Mouse (Mus musculus): ENCODE measurements around the gene Fam53a. TPM values are rescaled to one million over a fixed set of nuclear protein-coding genes. Genes with fewer than 3 reads are reported as not detected.
A peak's percentile ranks its signal among the peaks of the same experiment; 100 is the strongest.

The Fam53a gene
- polyA plus RNA-seq, 1 experiment from 2014 or later: 46.4 TPM

DNA sequence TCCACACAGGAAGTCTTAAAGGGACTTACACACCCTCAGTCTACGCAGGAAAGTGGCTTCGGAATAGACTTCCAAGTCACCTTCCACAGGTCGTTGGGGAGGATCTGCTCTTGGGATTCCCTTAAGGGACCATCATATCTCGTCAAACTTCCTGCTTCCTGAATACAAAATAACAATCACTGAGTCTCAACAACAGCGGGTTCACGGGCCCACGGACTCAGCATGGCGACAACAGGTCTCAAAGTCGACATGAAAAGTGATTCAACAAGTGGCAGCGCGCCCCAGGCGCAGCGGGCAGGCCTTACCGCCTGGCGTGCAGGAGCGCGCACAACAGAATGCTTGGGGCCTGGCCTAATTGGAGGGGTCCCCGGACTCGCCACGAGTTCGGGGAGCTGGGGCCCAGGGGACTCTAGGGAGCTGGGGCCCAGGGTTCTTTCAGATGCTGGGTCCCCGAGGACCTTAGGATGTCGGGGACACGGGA is 575 bp downstream of the Fam53a start:
- no peaks in the 10 kb centered on the region for H3K27me3 ChIP-seq (replicated peaks)
- H3K9me3 ChIP-seq: no peaks in the 10 kb centered on the region
- H3K4me2 ChIP-seq (replicated peaks): peak overlapping the region; percentile 81
- peaks cover 19% of the 10 kb centered on the region for H3K4me1 ChIP-seq
- ATAC-seq (ENCODE audit: low FRiP score, low read depth): no peak
- WGBS: 0% methylated on average over 24 of the region's 24 CpGs
- peak overlapping the region; percentile 74 for H3K4me3 ChIP-seq
- peak overlapping the region; percentile 82 for H3K27ac ChIP-seq
- H3K36me3 ChIP-seq: no peaks in the 10 kb centered on the region
- H3K9ac ChIP-seq: peak overlapping the region; percentile 61

DNA sequence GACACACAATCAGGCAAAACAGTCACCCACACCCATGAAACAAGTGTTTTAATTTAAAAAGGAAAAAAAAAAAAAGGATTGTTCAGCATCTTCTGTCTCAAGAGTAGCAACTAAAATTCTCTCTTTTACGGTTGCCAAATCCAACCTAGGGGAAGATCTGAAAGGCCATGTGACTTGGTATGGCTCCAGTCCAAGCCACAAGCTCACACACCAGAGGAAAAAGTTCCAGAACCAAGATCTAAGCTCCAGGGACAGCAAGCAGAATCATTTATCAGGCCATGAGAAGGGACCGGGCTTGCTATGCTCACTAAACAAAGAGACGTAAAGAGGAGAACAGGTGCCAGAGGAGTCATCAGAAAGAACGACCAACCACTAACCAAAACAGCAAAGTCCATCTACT is 1.5 kb downstream of the Fam53a start:
- H3K4me2 ChIP-seq (replicated peaks): peak overlapping the region; percentile 81
- peaks cover 19% of the 10 kb centered on the region for H3K4me1 ChIP-seq
- H3K9me3 ChIP-seq: no peaks in the 10 kb centered on the region
- no peaks in the 10 kb centered on the region for H3K36me3 ChIP-seq
- no peak overlapping the region for H3K27ac ChIP-seq
- H3K4me3 ChIP-seq: peak overlapping the region; percentile 15; the same call in 1 of the 2 replicates
- no peak overlapping the region for H3K9ac ChIP-seq
- no peak for ATAC-seq (ENCODE audit: low FRiP score, low read depth)
- no peaks in the 10 kb centered on the region for H3K27me3 ChIP-seq (replicated peaks)
- 40% methylated on average over 4 of the region's 4 CpGs for whole genome bisulfite sequencing

DNA sequence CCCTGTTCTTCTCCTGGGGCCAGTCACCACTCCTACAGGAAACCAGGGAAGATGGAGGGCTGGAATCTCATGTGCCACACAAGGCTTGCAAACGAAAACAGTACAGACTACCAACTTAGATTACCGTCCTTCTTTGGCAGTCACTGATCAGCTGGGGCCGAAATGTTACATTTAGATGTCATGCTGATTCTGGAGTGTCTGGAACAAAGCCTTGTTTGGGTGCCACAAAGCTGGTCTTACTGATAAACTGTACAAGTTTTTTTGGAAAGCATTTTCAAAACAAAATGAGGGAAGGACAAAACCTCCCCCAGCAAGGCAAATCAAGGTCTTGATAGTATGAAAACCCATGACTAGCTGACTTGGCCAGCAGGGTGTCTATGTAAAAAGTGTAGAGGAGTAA is 5.7 kb downstream of the Fam53a start:
- Histone ChIP-seq H3K36me3 (no peaks in the 10 kb centered on the region; the same call in 1 of the 2 replicates), H3K27ac (no peak overlapping the region), H3K27me3 (replicated peaks) (no peaks in the 10 kb centered on the region), H3K4me3 (no peak overlapping the region), H3K9me3 (no peaks in the 10 kb centered on the region), H3K4me1 (peaks cover 9% of the 10 kb centered on the region; the same call in 1 of the 2 replicates), H3K9ac (no peak overlapping the region), H3K4me2 (replicated peaks) (no peak overlapping the region)
- no peak for ATAC-seq (ENCODE audit: low FRiP score, low read depth)
- WGBS: 84% methylated on average over 3 of the region's 3 CpGs

DNA sequence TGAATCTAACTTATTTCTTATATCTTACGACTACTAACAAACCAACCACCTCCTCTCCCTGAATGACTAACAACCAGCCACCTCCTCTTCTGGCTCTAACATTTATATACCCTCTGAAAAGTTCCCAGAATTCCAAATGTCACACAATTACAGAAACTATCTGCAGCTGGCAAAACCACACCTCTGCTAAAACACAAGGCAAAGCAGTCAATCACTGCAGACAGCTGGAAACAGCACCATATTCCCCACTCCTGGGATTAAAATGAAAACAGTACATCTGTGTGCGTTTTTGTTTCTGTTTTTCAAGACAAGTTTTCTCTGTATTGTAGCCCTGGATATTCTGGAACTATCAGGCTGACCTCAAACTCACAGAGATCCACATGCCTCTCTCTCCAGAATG is 6.8 kb downstream of the Fam53a start:
- no peaks in the 10 kb centered on the region for H3K9me3 ChIP-seq
- H3K9ac ChIP-seq: no peak overlapping the region
- no peak overlapping the region for H3K27ac ChIP-seq
- ATAC-seq (ENCODE audit: low FRiP score, low read depth): no peak
- no peaks in the 10 kb centered on the region for H3K27me3 ChIP-seq (replicated peaks)
- H3K36me3 ChIP-seq: no peaks in the 10 kb centered on the region; the same call in 1 of the 2 replicates
- H3K4me3 ChIP-seq: no peak overlapping the region
- peaks cover under 1% of the 10 kb centered on the region; the same call in 1 of the 2 replicates for H3K4me1 ChIP-seq
- H3K4me2 ChIP-seq (replicated peaks): no peak overlapping the region
- whole genome bisulfite sequencing: 90% methylated on average over 2 of the region's 2 CpGs

DNA sequence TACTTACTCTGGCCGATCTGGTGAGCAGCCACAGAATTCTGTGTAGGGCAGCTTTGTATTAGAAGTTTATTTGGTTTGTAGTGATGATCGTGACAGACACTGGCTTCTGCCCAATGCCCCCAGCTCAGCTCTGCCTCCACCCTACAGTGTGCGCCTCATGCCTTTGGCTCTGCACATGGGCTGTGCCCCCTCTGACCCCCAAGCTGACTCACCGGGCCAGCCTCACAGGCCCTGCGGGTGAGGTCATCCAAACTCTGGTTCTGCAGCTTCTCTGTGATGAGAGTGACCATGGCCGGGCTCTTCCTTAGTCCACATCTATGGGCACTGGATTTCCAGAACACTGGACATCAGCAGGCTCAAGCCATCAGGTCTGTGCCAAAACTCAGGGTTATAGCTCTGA is 15.0 kb downstream of the Fam53a start:
- Histone ChIP-seq H3K9ac (no peak overlapping the region), H3K4me2 (replicated peaks) (no peak overlapping the region), H3K27ac (no peak overlapping the region), H3K27me3 (replicated peaks) (no peaks in the 10 kb centered on the region), H3K36me3 (peaks cover 23% of the 10 kb centered on the region; the same call in 1 of the 2 replicates), H3K4me1 (no peaks in the 10 kb centered on the region), H3K4me3 (no peak overlapping the region), H3K9me3 (no peaks in the 10 kb centered on the region)
- 94% methylated on average over 6 of the region's 6 CpGs for WGBS
- ATAC-seq (ENCODE audit: low FRiP score, low read depth): no peak

DNA sequence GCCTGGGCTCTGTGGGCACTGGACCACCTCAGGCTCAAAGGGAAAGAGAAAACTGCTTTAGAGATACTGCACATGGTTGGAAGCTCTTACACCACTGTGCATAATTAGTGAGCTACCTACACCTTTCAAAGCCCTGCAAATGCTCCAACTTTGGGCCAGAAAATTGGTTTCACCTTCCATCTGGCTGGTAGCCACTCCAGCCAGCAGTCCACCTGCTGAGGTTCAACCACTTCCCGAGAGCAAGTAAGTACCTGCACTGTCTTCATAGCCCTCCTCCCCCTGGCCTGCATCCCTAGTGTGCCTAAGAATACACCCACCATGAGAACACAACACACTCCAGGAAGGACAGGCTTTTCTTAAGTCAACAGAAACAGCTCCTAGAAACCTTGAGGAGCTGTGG is 17.6 kb downstream of the Fam53a start:
- H3K9ac ChIP-seq: no peak overlapping the region
- WGBS: 90% methylated on average over 1 of the region's 1 CpGs
- H3K27me3 ChIP-seq (replicated peaks): no peaks in the 10 kb centered on the region
- no peak overlapping the region for H3K27ac ChIP-seq
- H3K4me3 ChIP-seq: no peak overlapping the region
- peaks cover 46% of the 10 kb centered on the region for H3K36me3 ChIP-seq
- ATAC-seq (ENCODE audit: low FRiP score, low read depth): no peak
- no peak overlapping the region for H3K4me2 ChIP-seq (replicated peaks)
- no peaks in the 10 kb centered on the region for H3K4me1 ChIP-seq
- no peaks in the 10 kb centered on the region for H3K9me3 ChIP-seq

DNA sequence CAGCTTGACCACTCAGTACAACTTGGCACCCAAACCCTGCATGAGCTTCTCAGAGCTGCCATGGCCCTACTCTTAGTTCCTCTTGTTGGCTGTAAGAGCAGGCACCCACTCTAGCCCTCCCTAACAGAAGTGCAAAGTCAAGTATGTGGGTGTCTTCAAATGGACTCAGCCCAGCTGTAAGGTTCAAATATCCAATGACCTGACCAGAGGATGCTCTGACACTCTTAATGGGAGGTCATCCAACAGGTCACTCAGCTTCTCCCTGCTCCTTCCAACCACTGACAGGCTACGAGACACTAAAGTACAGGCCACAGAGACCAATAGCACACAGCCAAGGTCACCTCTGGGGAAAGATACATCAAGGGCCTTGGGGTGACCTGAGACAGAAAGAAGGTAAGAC is 20.2 kb downstream of the Fam53a start:
- ATAC-seq (ENCODE audit: low FRiP score, low read depth): no peak
- no peak overlapping the region for H3K4me3 ChIP-seq
- 91% methylated on average over 1 of the region's 1 CpGs for WGBS
- H3K4me2 ChIP-seq (replicated peaks): no peak overlapping the region
- no peaks in the 10 kb centered on the region for H3K4me1 ChIP-seq
- peaks cover 59% of the 10 kb centered on the region for H3K36me3 ChIP-seq
- no peak overlapping the region for H3K27ac ChIP-seq
- no peaks in the 10 kb centered on the region for H3K9me3 ChIP-seq
- H3K27me3 ChIP-seq (replicated peaks): no peaks in the 10 kb centered on the region
- no peak overlapping the region for H3K9ac ChIP-seq

DNA sequence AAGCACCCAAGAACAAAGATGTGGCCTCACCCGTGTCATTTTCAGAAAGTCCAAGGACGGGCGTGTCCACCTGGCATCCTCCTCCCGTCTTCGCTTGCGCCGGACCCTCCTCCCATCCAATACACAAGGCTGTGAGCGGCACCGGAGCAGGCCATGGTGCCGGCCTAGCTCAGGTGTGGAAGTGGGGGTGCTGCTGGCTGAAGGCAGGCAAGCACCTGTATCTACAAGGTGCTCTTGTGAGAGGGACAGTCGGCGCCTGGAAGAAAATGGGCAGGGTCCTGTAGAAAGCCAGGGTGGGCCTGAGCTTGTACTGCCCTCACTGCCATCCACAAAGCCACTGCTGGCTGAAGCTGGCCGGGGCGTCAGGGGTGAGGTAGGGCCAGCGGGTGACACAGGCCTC is 22.0 kb downstream of the Fam53a start:
- Histone ChIP-seq H3K27me3 (replicated peaks) (no peaks in the 10 kb centered on the region), H3K4me3 (no peak overlapping the region), H3K4me2 (replicated peaks) (no peak overlapping the region), H3K27ac (no peak overlapping the region), H3K36me3 (peaks cover 54% of the 10 kb centered on the region), H3K4me1 (no peaks in the 10 kb centered on the region), H3K9me3 (no peaks in the 10 kb centered on the region), H3K9ac (no peak overlapping the region)
- ATAC-seq (ENCODE audit: low FRiP score, low read depth): no peak
- WGBS: 95% methylated on average over 15 of the region's 15 CpGs

DNA sequence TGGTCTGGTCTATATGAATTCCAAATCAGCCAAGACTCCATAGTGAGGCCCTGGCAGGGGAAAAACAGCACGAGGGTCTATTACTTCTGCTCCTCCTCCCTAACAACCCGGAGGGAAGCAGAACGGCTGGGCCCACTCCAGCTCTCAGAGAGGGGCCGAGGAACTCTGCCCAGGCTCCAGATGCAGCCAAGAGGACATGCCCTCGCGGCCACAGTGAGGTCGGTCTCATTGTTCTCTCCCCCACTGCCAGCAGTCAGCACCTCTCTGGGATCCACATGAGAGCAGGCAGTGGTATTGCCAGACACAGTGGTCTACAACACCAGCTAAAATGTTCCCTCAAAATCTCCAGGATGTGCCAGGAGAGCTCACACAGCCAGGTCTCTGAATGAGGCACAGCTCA is 22.8 kb downstream of the Fam53a start:
- H3K4me3 ChIP-seq: no peak overlapping the region
- no peaks in the 10 kb centered on the region for H3K4me1 ChIP-seq
- no peaks in the 10 kb centered on the region for H3K27me3 ChIP-seq (replicated peaks)
- no peaks in the 10 kb centered on the region for H3K9me3 ChIP-seq
- peaks cover 47% of the 10 kb centered on the region for H3K36me3 ChIP-seq
- ATAC-seq (ENCODE audit: low FRiP score, low read depth): no peak
- H3K27ac ChIP-seq: no peak overlapping the region
- WGBS: 73% methylated on average over 7 of the region's 7 CpGs
- H3K4me2 ChIP-seq (replicated peaks): no peak overlapping the region
- no peak overlapping the region for H3K9ac ChIP-seq

DNA sequence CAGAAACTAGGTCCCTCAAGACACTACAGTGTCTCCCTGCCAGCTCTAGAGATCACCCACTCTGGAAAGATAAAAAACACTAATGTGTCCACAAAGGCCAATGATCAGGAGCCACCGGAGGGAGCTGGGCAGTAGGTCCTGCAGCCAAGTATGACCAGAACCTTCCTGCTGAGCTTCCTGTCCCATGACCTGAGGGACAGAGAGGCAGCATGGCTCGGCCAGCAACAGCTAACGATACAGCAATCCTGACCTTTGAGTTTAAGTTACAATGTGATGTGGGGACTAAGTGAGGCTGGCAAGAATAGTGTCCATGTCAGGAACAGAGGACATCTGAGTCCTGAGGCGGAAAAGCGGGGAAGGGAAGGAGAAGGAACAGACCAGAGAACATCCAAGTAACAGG is 24.1 kb downstream of the Fam53a start:
- Histone ChIP-seq H3K27me3 (replicated peaks) (no peaks in the 10 kb centered on the region), H3K4me3 (no peak overlapping the region), H3K36me3 (peaks cover 51% of the 10 kb centered on the region), H3K9me3 (no peaks in the 10 kb centered on the region), H3K4me1 (no peaks in the 10 kb centered on the region), H3K27ac (no peak overlapping the region), H3K4me2 (replicated peaks) (no peak overlapping the region), H3K9ac (no peak overlapping the region)
- ATAC-seq (ENCODE audit: low FRiP score, low read depth): no peak
- WGBS: 91% methylated on average over 5 of the region's 5 CpGs

DNA sequence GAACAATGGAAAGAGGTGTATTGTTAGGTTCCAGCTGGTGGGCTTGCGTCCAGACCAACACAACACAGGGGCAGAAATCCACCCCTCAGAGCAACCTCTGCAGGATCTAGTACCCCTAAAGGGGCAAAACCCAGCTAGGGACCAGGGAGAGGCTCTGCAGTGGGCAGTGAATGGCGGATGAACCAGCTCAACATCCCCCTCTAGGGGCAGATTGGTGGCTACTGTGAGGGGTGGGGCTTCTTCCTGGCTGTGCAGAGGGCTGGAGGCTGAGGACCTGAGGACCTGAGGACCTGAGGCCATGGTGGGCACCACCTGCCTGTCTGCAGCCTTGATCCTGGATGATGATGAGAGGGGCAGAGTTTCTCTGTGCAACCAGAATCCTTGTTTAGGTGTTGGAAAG is 35.8 kb downstream of the Fam53a start:
- Histone ChIP-seq H3K27ac (no peak overlapping the region), H3K9ac (no peak overlapping the region), H3K9me3 (no peaks in the 10 kb centered on the region), H3K4me2 (replicated peaks) (no peak overlapping the region), H3K27me3 (replicated peaks) (no peaks in the 10 kb centered on the region), H3K36me3 (no peaks in the 10 kb centered on the region), H3K4me3 (no peak overlapping the region), H3K4me1 (no peaks in the 10 kb centered on the region)
- 46% methylated on average over 2 of the region's 2 CpGs for WGBS
- ATAC-seq (ENCODE audit: low FRiP score, low read depth): no peak

DNA sequence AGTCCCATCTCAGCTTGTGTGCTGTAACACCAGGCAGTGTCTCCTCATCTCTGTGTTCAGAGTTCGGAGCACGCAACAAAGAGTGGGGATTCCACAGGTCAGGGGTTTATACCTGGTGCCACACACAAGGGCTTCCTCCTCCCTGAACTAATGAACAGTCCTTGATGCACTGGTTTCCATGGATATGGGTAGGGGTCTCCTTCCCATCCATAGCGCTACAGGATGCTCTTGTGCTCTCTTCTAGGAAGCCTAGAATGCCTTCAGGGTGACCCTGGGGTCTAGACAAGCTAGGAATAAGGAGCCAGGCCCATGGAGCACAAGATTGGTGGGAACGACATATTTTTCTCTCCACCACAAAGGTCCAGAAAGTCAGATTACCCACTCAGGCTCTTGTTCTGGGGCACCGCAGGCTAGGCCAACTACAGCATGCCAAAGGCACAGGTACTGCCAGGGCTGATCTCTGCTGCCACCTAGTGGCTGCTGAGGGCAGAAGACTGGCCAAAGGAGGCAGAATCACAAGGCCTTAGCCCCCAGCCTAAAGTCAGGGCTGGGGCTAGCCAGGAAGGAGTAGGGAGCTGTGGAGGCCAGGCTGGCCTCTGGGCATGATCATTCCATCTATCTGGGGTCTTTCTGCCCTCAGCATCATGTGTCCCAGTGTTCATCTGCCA is 40.1 kb downstream of the Fam53a start:
- H3K9me3 ChIP-seq: no peaks in the 10 kb centered on the region
- 66% methylated on average over 5 of the region's 5 CpGs for WGBS
- peak; percentile 66; the same call in 1 of the 2 replicates for ATAC-seq (ENCODE audit: low FRiP score, low read depth)
- H3K4me3 ChIP-seq: no peak overlapping the region
- peaks cover 10% of the 10 kb centered on the region; the same call in 1 of the 2 replicates for H3K4me1 ChIP-seq
- no peaks in the 10 kb centered on the region for H3K36me3 ChIP-seq
- H3K27ac ChIP-seq: no peak overlapping the region
- no peaks in the 10 kb centered on the region for H3K27me3 ChIP-seq (replicated peaks)
- no peak overlapping the region for H3K4me2 ChIP-seq (replicated peaks)
- no peak overlapping the region for H3K9ac ChIP-seq

DNA sequence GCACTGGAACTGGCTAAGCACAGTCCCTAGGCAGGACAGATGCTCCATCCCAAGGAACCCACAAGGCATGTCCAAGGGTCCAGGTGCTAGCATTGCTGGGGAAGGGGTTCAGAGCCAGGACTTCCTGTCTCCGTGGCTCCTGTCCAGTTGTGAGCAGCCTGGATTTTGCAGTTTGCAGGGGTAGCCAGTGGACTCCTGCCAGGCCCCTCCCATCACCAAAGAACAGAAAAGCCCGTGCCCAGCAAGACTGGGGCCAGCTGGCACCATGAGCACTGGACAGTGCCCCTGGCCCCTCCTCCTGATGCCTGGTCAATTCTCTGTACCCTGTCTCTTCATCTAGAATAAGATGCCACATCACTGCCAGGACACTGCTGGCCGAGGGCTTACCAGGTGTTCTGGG is 41.4 kb downstream of the Fam53a start:
- Histone ChIP-seq H3K4me2 (replicated peaks) (no peak overlapping the region), H3K4me3 (no peak overlapping the region), H3K9me3 (no peaks in the 10 kb centered on the region), H3K9ac (no peak overlapping the region), H3K4me1 (peaks cover 10% of the 10 kb centered on the region; the same call in 1 of the 2 replicates), H3K27me3 (replicated peaks) (no peaks in the 10 kb centered on the region), H3K27ac (no peak overlapping the region), H3K36me3 (no peaks in the 10 kb centered on the region)
- 82% methylated on average over 3 of the region's 3 CpGs for WGBS
- ATAC-seq (ENCODE audit: low FRiP score, low read depth): 0 out of 2 replicates have a peak, but pooled peaks have one; percentile 26

Data from neural tube, embryonic 12.5 days (tissue).